Mouse (Mus musculus) left cerebral cortex, adult 11 months (tissue): ENCODE data around the gene Flrt3.

Source experiments
- DNase-seq: peaks from one replicate; pipeline ENCODE4 v3.0.0; 2022; ENCODE audit warnings: low spot score

Gene Flrt3

DNA sequence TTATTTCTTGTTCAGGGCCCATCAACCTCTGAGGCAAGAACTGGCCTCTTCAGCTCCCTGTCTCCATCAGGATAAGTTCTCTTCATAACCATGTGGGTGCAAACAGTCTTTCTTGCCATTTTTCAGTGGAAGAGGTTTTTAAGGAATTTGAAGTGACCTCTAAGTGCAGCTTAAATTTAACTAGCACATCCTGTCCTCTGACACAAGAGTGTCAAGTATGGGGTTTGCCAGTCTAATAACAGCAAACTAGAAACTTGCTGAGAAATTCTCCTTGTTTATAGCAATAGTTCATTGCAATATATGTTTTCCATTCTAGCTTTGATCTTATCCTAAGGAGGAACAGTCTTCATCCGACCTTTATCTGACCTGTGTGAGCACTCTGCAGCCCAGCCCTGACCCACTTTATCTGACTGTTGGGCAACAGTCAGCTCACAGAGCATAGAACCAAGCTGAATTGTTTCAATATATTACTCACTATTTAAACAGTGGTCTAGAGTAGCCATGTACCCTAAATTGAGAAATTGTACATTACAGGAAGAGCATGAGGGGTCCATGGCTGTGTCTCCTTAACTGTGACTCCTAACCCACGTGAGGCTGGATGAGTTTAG lies 49.4 kb downstream of the Flrt3 start:
- DNase-seq = no peak

GRCm38 (mm10) chr2:140615451-140615850 lies 55.8 kb downstream of the Flrt3 start:
- no peak for DNase-seq
